Mouse (Mus musculus): ENCODE results near the gene Zfp341. TPM values are rescaled to one million over a fixed set of nuclear protein-coding genes. Genes with fewer than 3 reads are reported as not detected.
A peak's percentile ranks its signal among the peaks of the same experiment; 100 is the strongest.

Zfp341 gene
- polyA plus RNA-seq (2012; ENCODE audit: insufficient read depth, insufficient read length, missing spikeins) = 0.71 and 0.88 TPM in 2 replicates

GRCm38 (mm10) chr2:154613118-154614115, at the start of gene Zfp341, which contains the start of gene 4930519P11Rik:
TSS of gene Zfp341 (plus strand) at chr2:154613297.
TSS of gene 4930519P11Rik (minus strand) at chr2:154613437.
- H3K4me1 ChIP-seq (ENCODE audit: control insufficient read depth, insufficient read depth, insufficient read length, low read length) = peaks cover 7% of the 10 kb centered on the region
- peak within 1 kb of the TSS; percentile 68 for H3K4me3 ChIP-seq (ENCODE audit: insufficient read depth, low read depth, low read length)
- H3K27ac ChIP-seq (replicated peaks; ENCODE audit: low read depth, low read length) = peak within 1 kb of the TSS; percentile 87

GRCm38 (mm10) chr2:154563612-154564170, 49.4 kb upstream of the Zfp341 start:
- Histone ChIP-seq H3K4me1 (ENCODE audit: control insufficient read depth, insufficient read depth, insufficient read length, low read length) (peaks cover 10% of the 10 kb centered on the region; the same call in 1 of the 2 replicates), H3K27ac (replicated peaks; ENCODE audit: low read depth, low read length) (no peak overlapping the region), H3K4me3 (ENCODE audit: insufficient read depth, low read depth, low read length) (no peak overlapping the region)

- Histone ChIP-seq H3K4me1 (ENCODE audit: control insufficient read depth, insufficient read depth, insufficient read length, low read length) (peaks cover 10% of the 10 kb centered on the region; the same call in 1 of the 2 replicates), H3K4me3 (ENCODE audit: insufficient read depth, low read depth, low read length) (no peak overlapping the region), H3K27ac (replicated peaks; ENCODE audit: low read depth, low read length) (no peak overlapping the region)
These were observed 47.5 kb upstream of the Zfp341 start for GRCm38 (mm10) chr2:154565562-154565961.

GRCm38 (mm10) chr2:154566641-154567040, 46.5 kb upstream of the Zfp341 start:
- Histone ChIP-seq H3K4me1 (ENCODE audit: control insufficient read depth, insufficient read depth, insufficient read length, low read length) (peaks cover 10% of the 10 kb centered on the region; the same call in 1 of the 2 replicates), H3K27ac (replicated peaks; ENCODE audit: low read depth, low read length) (no peak overlapping the region), H3K4me3 (ENCODE audit: insufficient read depth, low read depth, low read length) (no peak overlapping the region)

GRCm38 (mm10) chr2:154567766-154568165, 45.3 kb upstream of the Zfp341 start:
- H3K4me3 ChIP-seq (ENCODE audit: insufficient read depth, low read depth, low read length) = peak overlapping the region; percentile 53; the same call in 1 of the 2 replicates

GRCm38 (mm10) chr2:154568329-154569070, 44.6 kb upstream of the Zfp341 start:
- H3K4me3 ChIP-seq (ENCODE audit: insufficient read depth, low read depth, low read length) = peak overlapping the region; percentile 53
- peak overlapping the region; percentile 74 for H3K27ac ChIP-seq (replicated peaks; ENCODE audit: low read depth, low read length)
- peaks cover 10% of the 10 kb centered on the region; the same call in 1 of the 2 replicates for H3K4me1 ChIP-seq (ENCODE audit: control insufficient read depth, insufficient read depth, insufficient read length, low read length)

More at GRCm38 (mm10) chr2:154567766-154568165, 45.3 kb upstream of the Zfp341 start:
- H3K27ac ChIP-seq (replicated peaks; ENCODE audit: low read depth, low read length) = peak overlapping the region; percentile 74
- peaks cover 10% of the 10 kb centered on the region; the same call in 1 of the 2 replicates for H3K4me1 ChIP-seq (ENCODE audit: control insufficient read depth, insufficient read depth, insufficient read length, low read length)

GRCm38 (mm10) chr2:154569071-154569748, 43.9 kb upstream of the Zfp341 start:
- H3K4me3 ChIP-seq (ENCODE audit: insufficient read depth, low read depth, low read length) = peak overlapping the region; percentile 53
- H3K27ac ChIP-seq (replicated peaks; ENCODE audit: low read depth, low read length) = no peak overlapping the region; the same call in 1 of the 2 replicates
- peaks cover 10% of the 10 kb centered on the region; the same call in 1 of the 2 replicates for H3K4me1 ChIP-seq (ENCODE audit: control insufficient read depth, insufficient read depth, insufficient read length, low read length)

DNA sequence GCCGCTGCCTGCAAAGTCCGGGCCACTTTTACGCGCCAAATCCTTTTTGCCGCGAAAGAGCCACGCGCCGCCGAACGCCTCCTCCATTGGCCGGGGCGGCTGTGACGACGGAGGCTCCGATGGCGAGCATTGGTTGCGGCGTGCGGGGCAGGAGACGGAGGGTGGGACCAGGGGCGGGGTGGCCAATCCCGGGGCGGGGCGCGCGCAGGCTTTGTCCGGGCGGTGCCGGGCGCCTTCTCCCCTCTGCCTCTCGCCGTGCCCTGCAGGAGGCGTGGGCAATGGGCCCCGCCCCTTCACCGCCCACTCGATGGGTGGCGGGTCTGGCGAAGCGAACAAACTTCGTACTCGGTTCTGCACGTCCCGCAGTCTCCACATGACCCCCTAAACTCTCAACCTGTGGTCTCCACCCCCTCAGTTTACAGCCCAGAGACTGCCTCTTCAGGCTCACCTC, 43.2 kb upstream of the Zfp341 start, which contains the start of gene E2f1:
Gene E2f1 (minus strand): TSS at position 57 of the 451 bp plus-strand sequence.
- peak within 1 kb of the TSS; percentile 74 for H3K27ac ChIP-seq (replicated peaks; ENCODE audit: low read depth, low read length)

GRCm38 (mm10) chr2:154570666-154571065, 42.4 kb upstream of the Zfp341 start:
- H3K4me3 ChIP-seq (ENCODE audit: insufficient read depth, low read depth, low read length) = no peak overlapping the region
- H3K4me1 ChIP-seq (ENCODE audit: control insufficient read depth, insufficient read depth, insufficient read length, low read length) = peaks cover 10% of the 10 kb centered on the region; the same call in 1 of the 2 replicates
- no peak overlapping the region for H3K27ac ChIP-seq (replicated peaks; ENCODE audit: low read depth, low read length)

More for the DNA sequence above, 43.2 kb upstream of the Zfp341 start, which contains the start of gene E2f1:
- Histone ChIP-seq H3K4me3 (ENCODE audit: insufficient read depth, low read depth, low read length) (peak within 1 kb of the TSS; percentile 66), H3K4me1 (ENCODE audit: control insufficient read depth, insufficient read depth, insufficient read length, low read length) (peaks cover 10% of the 10 kb centered on the region; the same call in 1 of the 2 replicates)

DNA sequence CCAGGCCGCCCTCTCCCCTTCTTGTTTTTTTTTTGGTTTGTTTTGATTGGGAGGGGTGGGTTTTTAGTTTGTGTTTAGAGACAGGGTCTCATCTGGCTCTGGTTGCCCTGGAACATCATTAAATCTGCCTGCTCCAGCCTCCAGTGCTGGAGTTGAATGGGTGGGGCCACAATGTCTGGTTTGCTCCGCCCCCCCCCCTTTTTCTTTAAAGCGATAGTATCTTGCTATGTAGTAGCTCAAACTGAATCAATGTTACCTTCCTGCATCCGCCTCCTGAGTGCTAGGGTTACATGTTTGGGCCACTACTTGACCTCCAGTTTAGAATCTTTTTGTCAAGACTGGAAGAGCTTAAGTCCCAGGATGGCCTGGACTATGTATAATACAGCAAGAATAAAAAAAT, 41.8 kb upstream of the Zfp341 start:
- Histone ChIP-seq H3K4me1 (ENCODE audit: control insufficient read depth, insufficient read depth, insufficient read length, low read length) (peaks cover 10% of the 10 kb centered on the region; the same call in 1 of the 2 replicates), H3K27ac (replicated peaks; ENCODE audit: low read depth, low read length) (no peak overlapping the region), H3K4me3 (ENCODE audit: insufficient read depth, low read depth, low read length) (no peak overlapping the region)

DNA sequence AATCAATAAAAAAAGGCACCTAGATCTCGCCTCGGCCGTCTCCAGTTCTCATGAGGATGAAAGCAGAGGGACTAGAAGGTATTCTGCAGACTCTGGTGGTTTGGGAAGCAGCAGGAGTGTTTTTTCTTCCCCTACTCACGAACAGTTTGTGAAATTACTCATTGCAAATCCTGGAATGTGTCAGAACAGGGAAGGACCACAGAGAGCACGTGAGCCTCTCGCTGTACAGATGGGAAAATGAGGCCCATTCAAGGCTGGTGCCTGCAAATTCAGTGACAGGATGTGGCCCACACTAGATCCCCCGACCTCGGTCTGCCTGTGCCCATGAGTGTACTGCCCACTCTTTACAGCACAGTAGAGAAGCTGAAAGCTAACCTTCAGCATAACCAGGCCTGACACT, 41.1 kb upstream of the Zfp341 start:
- no peak overlapping the region for H3K27ac ChIP-seq (replicated peaks; ENCODE audit: low read depth, low read length)
- peaks cover 10% of the 10 kb centered on the region; the same call in 1 of the 2 replicates for H3K4me1 ChIP-seq (ENCODE audit: control insufficient read depth, insufficient read depth, insufficient read length, low read length)
- no peak overlapping the region for H3K4me3 ChIP-seq (ENCODE audit: insufficient read depth, low read depth, low read length)

DNA sequence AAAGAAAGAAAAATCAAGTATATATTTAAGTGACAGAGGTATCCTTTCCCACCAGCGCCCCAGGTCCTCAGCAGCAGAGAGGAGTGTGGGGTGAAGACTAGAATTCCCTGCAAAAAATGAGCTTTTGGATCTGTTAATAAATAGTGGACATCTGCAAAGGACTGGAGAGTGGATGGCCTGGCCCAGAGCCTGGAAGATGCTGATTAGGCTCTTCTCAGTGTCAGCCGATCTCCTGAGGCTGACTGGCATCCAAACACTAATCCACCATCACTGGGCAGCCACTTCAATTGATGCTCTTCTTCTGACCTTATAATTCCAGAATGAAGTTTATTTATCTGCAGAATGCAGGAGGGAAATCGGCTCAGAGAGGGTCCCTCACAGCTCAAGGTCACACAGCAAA, 40.1 kb upstream of the Zfp341 start:
- H3K27ac ChIP-seq (replicated peaks; ENCODE audit: low read depth, low read length) = no peak overlapping the region
- peaks cover 9% of the 10 kb centered on the region; the same call in 1 of the 2 replicates for H3K4me1 ChIP-seq (ENCODE audit: control insufficient read depth, insufficient read depth, insufficient read length, low read length)
- H3K4me3 ChIP-seq (ENCODE audit: insufficient read depth, low read depth, low read length) = no peak overlapping the region

- Histone ChIP-seq H3K4me3 (ENCODE audit: insufficient read depth, low read depth, low read length) (no peak overlapping the region), H3K4me1 (ENCODE audit: control insufficient read depth, insufficient read depth, insufficient read length, low read length) (peaks cover 2% of the 10 kb centered on the region; the same call in 1 of the 2 replicates), H3K27ac (replicated peaks; ENCODE audit: low read depth, low read length) (no peak overlapping the region)
These were observed 38.8 kb upstream of the Zfp341 start for GRCm38 (mm10) chr2:154574271-154574670.
